Mouse (Mus musculus) MEL (cell line): ENCODE measurements around the gene Ccdc87. TPM values are rescaled to one million over a fixed set of nuclear protein-coding genes. Genes with fewer than 3 reads are reported as not detected.

Experiments used
- DNase-seq: peaks from one replicate; pipeline ENCODE4 v3.0.0; 2011; ENCODE audit warnings: low read depth, low spot score
- H3K27ac ChIP-seq: 2 replicates; pipeline ENCODE4 v1.5.1; 2012; ENCODE audit warnings: low read depth, mild to moderate bottlenecking, control low read depth, low read length, moderate library complexity; ENCODE audit not compliant: control insufficient read depth
- H3K27me3 ChIP-seq, 2 experiments: fragments of 150-350 bp in 1 of 2; sonication (generic) in 1 of 2; 2 replicates each; pipeline ENCODE4 v1.6.1; 2012; ENCODE audit warnings: low read length in 2 of 2, mild to moderate bottlenecking in 2 of 2, improper control_type of control experiment in 1 of 2, moderate library complexity in 1 of 2; ENCODE audit not compliant: insufficient read depth in 2 of 2, control insufficient read depth in 1 of 2
- H3K36me3 ChIP-seq, 2 experiments: 2 replicates each; pipeline ENCODE4 v1.6.1; 2012 to 2014; ENCODE audit warnings: low read length in 2 of 2, improper control_type of control experiment in 1 of 2, inconsistent platforms in 1 of 2, mild to moderate bottlenecking in 1 of 2; ENCODE audit not compliant: insufficient read depth in 2 of 2, control insufficient read depth in 1 of 2
- H3K4me1 ChIP-seq, 2 experiments: fragments of 150-350 bp in 1 of 2; sonication (generic) in 1 of 2; 2 replicates each; pipeline ENCODE4 v1.6.1; 2012; ENCODE audit warnings: low read length in 2 of 2, improper control_type of control experiment in 1 of 2, mild to moderate bottlenecking in 1 of 2; ENCODE audit not compliant: insufficient read depth in 2 of 2, control insufficient read depth in 1 of 2
- H3K4me3 ChIP-seq, 2 experiments: fragments of 150-350 bp in 1 of 2; sonication (generic) in 1 of 2; 2 replicates each; pipeline ENCODE4 v1.5.1; 2012; ENCODE audit warnings: low read depth in 2 of 2, low read length in 2 of 2, mild to moderate bottlenecking in 2 of 2, moderate library complexity in 2 of 2, control low read depth in 1 of 2, improper control_type of control experiment in 1 of 2; ENCODE audit not compliant: control insufficient read depth in 1 of 2, insufficient read depth in 1 of 2
- H3K79me2 ChIP-seq: 2 replicates; pipeline ENCODE4 v1.6.1; 2012; ENCODE audit warnings: mild to moderate bottlenecking, low read length, moderate library complexity; ENCODE audit not compliant: control insufficient read depth, poor library complexity, insufficient read depth
- H3K9ac ChIP-seq: 2 replicates; pipeline ENCODE4 v1.6.1; 2012; ENCODE audit warnings: low read depth, mild to moderate bottlenecking, control low read depth, low read length, moderate library complexity; ENCODE audit not compliant: control insufficient read depth, poor library complexity, severe bottlenecking
- H3K9me3 ChIP-seq: fragments of 150-350 bp; sonication (generic); replicated peaks from 2 replicates; pipeline ENCODE4 v1.6.1; 2012; ENCODE audit warnings: mild to moderate bottlenecking, low read length, improper control_type of control experiment, moderate library complexity; ENCODE audit not compliant: insufficient read depth
- BHLHE40 ChIP-seq: IDR thresholded peaks from 2 replicates; pipeline ENCODE4 v1.6.1; 2012; ENCODE audit warnings: low read depth, mild to moderate bottlenecking, inconsistent platforms, low read length, improper control_type of control experiment, borderline replicate concordance
- CHD2 ChIP-seq: IDR thresholded peaks from 2 replicates; pipeline ENCODE4 v1.6.1; 2011; ENCODE audit warnings: low read length, improper control_type of control experiment
- E2F4 ChIP-seq: IDR thresholded peaks from 2 replicates; pipeline ENCODE4 v1.6.1; 2011; ENCODE audit warnings: low read depth, low read length, improper control_type of control experiment, borderline replicate concordance
- ELF1 ChIP-seq: IDR thresholded peaks from 2 replicates; pipeline ENCODE4 v1.6.1; 2014; ENCODE audit warnings: low read depth, mild to moderate bottlenecking, inconsistent platforms, low read length, improper control_type of control experiment, moderate library complexity
- GABPA ChIP-seq: IDR thresholded peaks from 2 replicates; pipeline ENCODE4 v1.6.1; 2012; ENCODE audit warnings: low read depth, mild to moderate bottlenecking, inconsistent platforms, low read length, improper control_type of control experiment, moderate library complexity
- JUND ChIP-seq: IDR thresholded peaks from 2 replicates; pipeline ENCODE4 v1.6.1; 2011; ENCODE audit warnings: low read depth, mild to moderate bottlenecking, improper control_type of control experiment, low read length
- KAT2A ChIP-seq: conservative IDR thresholded peaks from 2 replicates; pipeline ENCODE4 v1.6.1; 2012; ENCODE audit warnings: low read depth, low read length, improper control_type of control experiment, inconsistent platforms
- MAX ChIP-seq: IDR thresholded peaks from 2 replicates; pipeline ENCODE4 v1.6.1; 2011; ENCODE audit warnings: low read length, improper control_type of control experiment
- MEF2A ChIP-seq: IDR thresholded peaks from 2 replicates; pipeline ENCODE4 v1.6.1; 2014; ENCODE audit warnings: low read depth, mild to moderate bottlenecking, inconsistent platforms, low read length, improper control_type of control experiment; ENCODE audit not compliant: poor library complexity, insufficient replicate concordance, severe bottlenecking; ENCODE audit errors: extremely low read depth
- MXI1 ChIP-seq: IDR thresholded peaks from 2 replicates; pipeline ENCODE4 v1.6.1; 2011; ENCODE audit warnings: mild to moderate bottlenecking, low read depth, low read length, improper control_type of control experiment
- NELFE ChIP-seq: IDR thresholded peaks from 2 replicates; pipeline ENCODE4 v1.6.1; 2011; ENCODE audit warnings: low read depth, low read length, improper control_type of control experiment
- POLR2A ChIP-seq, 2 experiments: IDR thresholded peaks; 2 replicates each; pipeline ENCODE4 v1.6.1; 2011 to 2012; ENCODE audit warnings: low read length in 2 of 2, mild to moderate bottlenecking in 2 of 2, control low read depth in 1 of 2, improper control_type of control experiment in 1 of 2, low read depth in 1 of 2, moderate library complexity in 1 of 2; ENCODE audit not compliant: control insufficient read depth in 1 of 2, insufficient read depth in 1 of 2, poor library complexity in 1 of 2
- RAD21 ChIP-seq: IDR thresholded peaks from 2 replicates; pipeline ENCODE4 v1.6.1; 2011; ENCODE audit warnings: mild to moderate bottlenecking, low read depth, low read length, improper control_type of control experiment
- RCOR1 ChIP-seq: IDR thresholded peaks from 2 replicates; pipeline ENCODE4 v1.6.1; 2012; ENCODE audit warnings: low read depth, mild to moderate bottlenecking, inconsistent platforms, low read length, improper control_type of control experiment
- TBP ChIP-seq: IDR thresholded peaks from 2 replicates; pipeline ENCODE4 v1.8.0; 2011; ENCODE audit warnings: low read depth, low read length, improper control_type of control experiment
- UBTF ChIP-seq: IDR thresholded peaks from 2 replicates; pipeline ENCODE4 v1.6.1; 2012; ENCODE audit warnings: low read depth, mild to moderate bottlenecking, inconsistent platforms, low read length, improper control_type of control experiment, moderate library complexity, borderline replicate concordance; ENCODE audit not compliant: insufficient read depth
- USF2 ChIP-seq, 2 experiments: IDR thresholded peaks; 2 replicates each; pipeline ENCODE4 v1.6.1; 2011 to 2012; ENCODE audit warnings: improper control_type of control experiment in 2 of 2, low read length in 2 of 2, borderline replicate concordance in 1 of 2, inconsistent platforms in 1 of 2, low read depth in 1 of 2, mild to moderate bottlenecking in 1 of 2; ENCODE audit not compliant: insufficient read depth in 1 of 2
- ZMIZ1 ChIP-seq: IDR thresholded peaks from 2 replicates; pipeline ENCODE4 v1.6.1; 2012; ENCODE audit warnings: low read depth, mild to moderate bottlenecking, inconsistent platforms, low read length, improper control_type of control experiment, moderate library complexity
- ZNF384 ChIP-seq: IDR thresholded peaks from 2 replicates; pipeline ENCODE4 v1.6.1; 2012; ENCODE audit warnings: low read depth, mild to moderate bottlenecking, inconsistent platforms, low read length, improper control_type of control experiment
- polyA plus RNA-seq, 2 experiments: library from polyadenylated mRNA; stranded (reverse) in 1 of 2; unstranded in 1 of 2; fragments of >175 nt in 1 of 2; fragments of >200 nt in 1 of 2; gene quantifications; 2 replicates each; pipeline versions ENCODE4 v1.2.1 to v1.2.4; 2012; ENCODE audit warnings: low replicate concordance in 2 of 2, low read depth in 1 of 2; ENCODE audit not compliant: insufficient read length in 2 of 2, insufficient read depth in 1 of 2, missing spikeins in 1 of 2
- total RNA-seq: library from RNA; depleted of rRNA; stranded (reverse); fragments of 300-350 nt; gene quantifications from 2 replicates; pipeline ENCODE4 v1.2.3, GENCODE M21; 2012

Gene Ccdc87
- total and polyA plus RNA-seq, 3 experiments, result 0.04 to 0.06 TPM; not detected in 1

DNA sequence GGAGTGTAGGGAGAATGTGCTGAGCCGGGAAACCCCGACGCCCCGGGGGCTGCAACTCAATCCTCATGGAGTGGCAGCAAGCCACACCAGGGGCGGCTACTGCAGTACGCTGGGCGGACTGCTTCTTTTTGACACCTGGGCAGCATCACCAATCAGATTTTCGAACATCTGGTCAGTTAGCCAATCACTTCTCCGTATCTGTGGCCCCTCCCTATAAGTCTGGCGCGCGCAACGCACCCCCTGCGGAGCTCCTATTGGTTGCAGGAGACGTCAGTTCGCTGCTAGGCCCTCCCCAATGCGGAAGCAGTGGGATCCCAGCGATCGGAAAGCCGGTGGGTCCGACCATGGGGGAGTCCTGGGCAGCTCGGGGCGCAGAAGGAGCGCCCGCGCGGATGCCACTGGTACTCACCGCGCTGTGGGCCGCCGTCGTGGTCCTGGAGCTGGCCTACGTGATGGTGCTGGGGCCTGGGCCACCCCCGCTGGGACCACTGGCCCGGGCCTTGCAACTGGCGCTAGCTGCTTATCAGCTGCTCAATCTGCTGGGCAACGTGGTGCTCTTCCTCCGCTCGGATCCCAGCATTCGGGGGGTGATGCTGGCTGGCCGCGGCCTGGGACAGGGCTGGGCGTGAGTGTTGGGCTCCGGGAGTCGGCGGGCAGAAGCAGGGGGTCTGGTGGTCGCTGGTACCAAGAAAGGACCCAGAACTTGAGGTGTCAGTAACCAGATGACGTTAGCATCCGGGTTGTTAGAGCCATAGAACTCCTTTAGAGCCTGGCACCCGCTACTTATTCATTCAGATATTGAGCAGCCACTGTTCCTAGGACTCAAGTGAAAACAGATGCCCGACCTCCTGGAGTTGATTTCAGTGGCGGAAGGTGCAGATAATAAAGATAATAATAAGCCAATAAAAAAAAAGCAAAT is 39.5 kb downstream of the Ccdc87 start, which contains the start of gene Zdhhc24 (continued):
- TF ChIP-seq ELF1 (peak; percentile 98), ZMIZ1 (0 out of 2 replicates have a peak, but pooled peaks have one; percentile 54), KAT2A (no peak), MEF2A (no peak), TBP (peak; percentile 80), POLR2A (IDR thresholded peaks at IDR 0.05; ENCODE audit: control insufficient read depth in 1 of 2, insufficient read depth in 1 of 2, low read depth in 1 of 2, low read length in 2 of 2, poor library complexity in 1 of 2) (peak; percentile 73 to 93; a peak in 3 of 4 replicates), USF2 (IDR thresholded peaks at IDR 0.05; ENCODE audit: borderline replicate concordance in 1 of 2, insufficient read depth in 1 of 2, low read depth in 1 of 2, low read length in 2 of 2) (no peak), UBTF (no peak), JUND (no peak), RAD21 (no peak), RCOR1 (no peak), CHD2 (peak; percentile 62; the same call in 1 of the 2 replicates)

DNA sequence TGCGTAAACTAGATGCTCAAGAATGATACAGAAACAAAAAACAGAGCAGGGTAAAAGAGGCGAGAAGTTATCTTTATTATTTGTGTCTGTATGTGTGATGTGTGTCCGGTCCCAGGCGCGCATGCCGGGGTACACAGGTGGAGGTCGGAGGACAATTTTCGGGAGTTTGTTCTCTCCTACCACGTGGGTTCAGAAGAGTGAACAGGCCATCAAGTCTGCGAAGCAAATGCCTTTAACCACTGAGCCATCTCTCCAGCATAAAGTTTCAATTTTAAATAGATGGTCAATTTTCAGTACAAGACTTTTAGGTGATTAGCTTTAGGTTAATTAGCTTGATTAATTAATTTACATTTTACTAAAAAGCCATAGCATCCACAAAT is 40.1 kb downstream of the Ccdc87 start:
- peak; percentile 38 for DNase-seq
- H3K4me1 ChIP-seq, result peaks cover 0 to 17% of the 10 kb centered on the region in 2 experiments; a peak in 2 of 4 replicates

DNA sequence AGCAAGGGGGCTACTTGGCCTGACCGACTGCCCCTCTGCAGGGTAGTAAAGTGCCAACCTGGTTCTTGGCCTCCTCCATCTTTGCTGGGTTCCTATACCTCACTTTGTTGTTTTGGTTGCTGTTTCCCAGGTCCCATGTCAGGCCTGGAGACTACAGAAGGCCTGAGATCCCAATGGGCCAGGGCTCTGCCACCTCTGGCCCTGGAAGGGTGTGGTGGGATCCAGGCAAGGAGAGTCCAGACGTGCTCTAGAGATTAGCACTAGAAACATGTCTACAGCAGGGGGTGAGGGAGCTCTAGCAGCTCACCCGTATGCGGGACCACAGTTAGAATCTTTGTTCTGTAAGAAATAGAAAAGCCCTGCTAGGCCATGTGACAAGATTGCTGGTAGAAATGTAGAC is 44.8 kb downstream of the Ccdc87 start:
- H3K9ac ChIP-seq, result no peak overlapping the region
- H3K27ac ChIP-seq, result no peak overlapping the region

More for the DNA sequence above, 40.1 kb downstream of the Ccdc87 start:
- Histone ChIP-seq H3K4me3 (peak overlapping the region; percentile 88 to 94), H3K9ac (peak overlapping the region; percentile 95), H3K27ac (peak overlapping the region; percentile 66), H3K27me3 (no peaks in the 10 kb centered on the region), H3K9me3 (no peaks in the 10 kb centered on the region), H3K79me2 (peaks cover 16% of the 10 kb centered on the region), H3K36me3 (peaks cover 0 to 9% of the 10 kb centered on the region in 2 experiments; a peak in 2 of 4 replicates)
- no peak for TF ChIP-seq E2F4
- TF ChIP-seq ZNF384, result peak; percentile 57

More for the DNA sequence above, 44.8 kb downstream of the Ccdc87 start:
- TF ChIP-seq NELFE, result no peak
- no peak for TF ChIP-seq RAD21
- no peak for TF ChIP-seq ZNF384
- no peak for TF ChIP-seq GABPA
- no peak for TF ChIP-seq BHLHE40
- TF ChIP-seq POLR2A (IDR thresholded peaks at IDR 0.05; ENCODE audit: control insufficient read depth in 1 of 2, insufficient read depth in 1 of 2, low read depth in 1 of 2, low read length in 2 of 2, poor library complexity in 1 of 2), result 0 out of 4 replicates have a peak, but pooled peaks of 1 of the 2 experiments have one; percentile 13
- TF ChIP-seq MXI1, result no peak
- no peak for TF ChIP-seq MAX
- no peak for TF ChIP-seq RCOR1
- H3K79me2 ChIP-seq, result peaks cover 12% of the 10 kb centered on the region
- no peaks in the 10 kb centered on the region for H3K9me3 ChIP-seq
- H3K4me3 ChIP-seq, result no peak overlapping the region
- H3K27me3 ChIP-seq, result no peaks in the 10 kb centered on the region
- H3K4me1 ChIP-seq, result peaks cover 0 to 11% of the 10 kb centered on the region in 2 experiments; a peak in 2 of 4 replicates
- H3K36me3 ChIP-seq, result peaks cover 0 to 5% of the 10 kb centered on the region in 2 experiments; a peak in 2 of 4 replicates
- DNase-seq, result no peak
